Mouse (Mus musculus): ENCODE data around the gene Arl6ip4. TPM values are rescaled to one million over a fixed set of nuclear protein-coding genes. Genes with fewer than 3 reads are reported as not detected.

Gene Arl6ip4
- polyA plus RNA-seq, 1 experiment from 2014 or later = 106 TPM

DNA sequence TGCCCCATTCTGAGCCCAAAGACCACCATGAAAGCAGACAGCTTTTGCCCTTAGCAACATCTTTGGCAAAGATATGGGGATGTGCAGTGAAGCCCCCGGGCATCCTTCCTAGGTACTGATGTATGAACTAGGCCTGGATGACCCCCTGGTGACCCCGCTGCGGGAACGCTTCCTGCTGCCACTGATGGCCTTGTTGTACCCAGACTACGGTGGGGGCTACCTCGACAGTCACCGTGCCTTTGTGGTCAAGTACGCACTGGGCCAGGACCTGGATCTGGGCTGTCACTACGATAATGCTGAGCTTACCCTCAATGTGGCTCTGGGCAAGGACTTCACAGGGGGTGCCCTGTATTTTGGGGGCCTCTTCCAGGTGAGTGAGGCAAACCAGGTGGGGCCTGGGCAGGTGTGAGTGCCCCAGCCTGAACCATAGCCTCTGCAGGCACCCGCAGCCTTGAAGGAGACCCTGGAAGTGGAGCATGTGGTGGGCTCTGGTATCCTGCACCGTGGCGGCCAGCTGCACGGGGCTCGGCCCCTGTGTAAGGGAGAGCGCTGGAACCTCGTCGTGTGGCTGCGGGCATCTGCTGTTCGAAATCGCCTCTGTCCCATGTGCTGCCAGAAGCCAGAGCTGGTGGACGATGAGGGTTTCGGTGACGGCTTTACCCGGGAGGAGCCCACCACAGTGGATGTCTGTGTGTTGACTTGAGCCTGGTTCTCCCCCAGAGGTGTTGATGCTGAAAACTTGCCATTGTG lies 1.4 kb upstream of the Arl6ip4 start:
- Histone ChIP-seq H3K27me3 (no peaks in the 10 kb centered on the region), H3K27ac (no peak overlapping the region), H3K36me3 (peaks cover 29% of the 10 kb centered on the region), H3K9me3 (no peaks in the 10 kb centered on the region), H3K4me3 (no peak overlapping the region), H3K9ac (no peak overlapping the region), H3K4me1 (peaks cover 36% of the 10 kb centered on the region), H3K4me2 (replicated peaks) (no peak overlapping the region)
- no peak for ATAC-seq (ENCODE audit: low FRiP score, low read depth)
- 88% methylated on average over 24 of the region's 24 CpGs for WGBS

DNA sequence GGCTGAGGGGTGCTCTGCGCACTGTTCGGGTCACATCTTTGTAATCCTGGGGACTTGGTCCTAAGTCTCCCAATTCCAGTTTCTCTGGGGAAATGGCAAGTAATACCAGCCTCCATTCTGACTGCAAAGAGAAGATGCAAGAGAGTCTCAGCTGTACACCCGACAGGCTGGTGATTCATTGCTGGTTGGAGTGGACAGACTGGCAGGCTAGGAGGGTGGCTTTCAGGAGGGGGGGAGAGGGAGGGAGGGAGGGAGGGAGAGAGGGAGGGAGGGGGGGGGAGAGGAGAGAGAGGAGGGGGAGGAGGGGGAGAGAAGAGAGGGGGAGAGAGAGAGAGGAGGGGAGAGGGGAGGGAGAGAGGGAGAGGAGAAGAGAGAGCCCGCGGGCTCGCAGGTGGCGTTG lies 358 bp upstream of the Arl6ip4 start:
- 25% methylated on average over 7 of the region's 7 CpGs for WGBS
- H3K4me1 ChIP-seq = peaks cover 36% of the 10 kb centered on the region
- H3K27me3 ChIP-seq = no peaks in the 10 kb centered on the region
- ATAC-seq (ENCODE audit: low FRiP score, low read depth) = no peak
- peak overlapping the region; percentile 94 for H3K9ac ChIP-seq
- H3K9me3 ChIP-seq = no peaks in the 10 kb centered on the region
- peak overlapping the region; percentile 98 for H3K4me2 ChIP-seq (replicated peaks)
- H3K27ac ChIP-seq = no peak overlapping the region
- peaks cover 40% of the 10 kb centered on the region for H3K36me3 ChIP-seq
- H3K4me3 ChIP-seq = peak overlapping the region; percentile 91

DNA sequence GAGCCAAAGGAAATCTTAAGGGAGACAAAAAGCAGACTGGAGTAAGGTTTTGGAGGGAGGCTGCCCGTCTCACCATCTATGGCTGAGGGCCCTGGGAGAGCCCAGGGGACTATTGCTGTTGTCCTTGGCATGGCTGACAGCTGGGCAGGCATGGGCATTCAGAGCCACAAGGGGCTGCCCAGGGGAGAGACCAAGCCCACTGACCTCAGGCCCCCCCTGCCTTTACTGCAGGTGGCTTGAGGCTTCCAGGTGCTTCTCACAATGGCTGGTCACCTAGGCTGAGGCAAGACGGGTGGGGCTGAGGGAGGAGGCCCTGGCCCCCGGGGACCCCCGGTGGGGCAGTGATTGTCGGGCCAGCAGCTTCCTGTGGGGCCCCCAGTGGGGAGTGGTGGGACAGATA lies 3.3 kb downstream of the Arl6ip4 start:
- no peak overlapping the region for H3K27ac ChIP-seq
- H3K9me3 ChIP-seq = no peaks in the 10 kb centered on the region
- no peak overlapping the region for H3K4me2 ChIP-seq (replicated peaks)
- H3K4me3 ChIP-seq = no peak overlapping the region
- no peaks in the 10 kb centered on the region for H3K27me3 ChIP-seq
- 77% methylated on average over 5 of the region's 5 CpGs for WGBS
- no peak for ATAC-seq (ENCODE audit: low FRiP score, low read depth)
- H3K9ac ChIP-seq = no peak overlapping the region
- peaks cover 75% of the 10 kb centered on the region for H3K36me3 ChIP-seq
- peaks cover 19% of the 10 kb centered on the region for H3K4me1 ChIP-seq

DNA sequence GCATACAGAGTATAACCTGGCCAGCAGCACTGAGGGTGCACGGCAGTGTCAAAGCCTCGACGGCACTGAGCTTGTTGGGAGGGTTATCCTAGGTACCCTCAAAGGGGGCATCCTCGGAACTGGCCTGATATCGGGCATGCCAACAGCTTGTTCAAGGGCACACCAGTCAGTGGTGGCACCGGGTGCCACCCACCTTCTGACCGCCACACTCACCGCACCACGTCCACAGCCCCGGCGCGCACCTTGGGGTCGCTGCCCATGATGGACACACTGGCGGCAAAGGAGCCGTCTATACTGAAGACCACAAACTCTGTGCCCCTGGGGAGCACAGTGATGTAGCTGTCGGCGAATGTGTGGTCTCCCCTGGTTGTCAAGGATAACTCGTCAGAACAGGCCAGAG lies 6.5 kb downstream of the Arl6ip4 start:
- Histone ChIP-seq H3K4me1 (peaks cover 9% of the 10 kb centered on the region), H3K36me3 (peaks cover 95% of the 10 kb centered on the region), H3K4me2 (replicated peaks) (no peak overlapping the region), H3K4me3 (no peak overlapping the region), H3K27me3 (no peaks in the 10 kb centered on the region), H3K9ac (no peak overlapping the region), H3K9me3 (no peaks in the 10 kb centered on the region), H3K27ac (no peak overlapping the region)
- no peak for ATAC-seq (ENCODE audit: low FRiP score, low read depth)
- 88% methylated on average over 18 of the region's 18 CpGs for WGBS

DNA sequence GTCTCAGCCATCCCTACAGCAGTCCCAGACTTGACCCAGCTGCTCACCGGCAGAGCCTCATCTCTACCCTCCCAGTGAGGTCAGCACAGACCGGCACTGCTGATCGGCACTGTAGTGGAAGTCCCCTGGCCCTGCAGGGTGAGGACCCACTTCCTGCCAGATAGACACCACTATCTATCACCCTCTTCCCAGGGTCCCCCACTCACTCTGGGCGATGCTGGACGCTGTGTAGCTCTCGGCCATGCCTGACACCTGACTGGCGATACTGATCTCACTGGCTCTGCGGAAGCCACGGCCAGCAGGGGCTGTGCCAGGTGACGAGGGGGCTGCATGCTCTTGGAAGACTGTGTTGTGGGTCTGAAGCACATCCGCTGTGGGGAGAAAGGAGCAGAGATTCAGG lies 9.2 kb downstream of the Arl6ip4 start:
- 89% methylated on average over 11 of the region's 11 CpGs for WGBS
- H3K36me3 ChIP-seq = peaks cover 94% of the 10 kb centered on the region
- H3K27ac ChIP-seq = no peak overlapping the region
- H3K27me3 ChIP-seq = no peaks in the 10 kb centered on the region
- H3K4me2 ChIP-seq (replicated peaks) = no peak overlapping the region
- H3K4me3 ChIP-seq = no peak overlapping the region
- H3K9ac ChIP-seq = no peak overlapping the region
- no peaks in the 10 kb centered on the region for H3K4me1 ChIP-seq
- ATAC-seq (ENCODE audit: low FRiP score, low read depth) = no peak
- no peaks in the 10 kb centered on the region for H3K9me3 ChIP-seq

DNA sequence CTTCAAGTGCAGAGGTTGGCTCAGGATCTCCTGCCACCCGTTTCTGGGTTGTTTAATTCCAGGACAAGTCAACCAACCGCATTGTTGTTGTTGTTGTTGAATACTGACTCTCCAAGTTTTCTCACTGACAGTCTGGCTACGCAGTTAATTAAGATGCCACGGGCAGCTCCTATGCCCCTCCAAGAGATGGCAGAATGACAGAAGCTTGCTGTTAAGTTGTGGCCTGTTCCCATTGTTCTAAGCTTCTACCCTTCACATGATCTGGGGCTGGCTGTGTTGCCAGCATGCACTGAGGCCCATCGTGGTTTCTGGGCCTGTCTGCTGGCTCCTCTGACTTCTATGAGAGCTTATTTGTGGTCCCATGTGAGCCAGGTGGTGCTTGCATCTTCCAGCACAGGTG lies 18.4 kb downstream of the Arl6ip4 start:
- no peak for ATAC-seq (ENCODE audit: low FRiP score, low read depth)
- no peak overlapping the region for H3K4me2 ChIP-seq (replicated peaks)
- no peaks in the 10 kb centered on the region for H3K4me1 ChIP-seq

DNA sequence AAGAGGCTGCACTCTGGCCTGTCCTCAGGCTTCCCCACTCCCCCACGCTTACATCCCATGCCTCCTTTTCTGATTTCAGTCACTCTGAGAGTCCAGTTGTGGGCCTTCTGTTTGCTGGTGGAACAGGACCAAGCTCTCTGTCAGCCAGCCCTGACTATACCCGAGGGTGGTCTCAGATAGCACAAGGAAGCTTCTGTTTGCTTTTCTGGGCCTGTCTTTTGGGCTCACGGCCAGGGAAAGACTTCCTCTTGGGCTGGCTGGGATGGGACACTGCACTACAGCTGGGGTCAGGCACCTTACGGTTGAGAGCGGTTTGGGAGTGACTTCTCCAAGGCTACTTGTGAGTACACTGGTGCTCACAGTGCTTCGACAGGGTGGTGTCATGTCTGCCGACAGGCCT lies 22.2 kb downstream of the Arl6ip4 start:
- Histone ChIP-seq H3K9ac (no peak overlapping the region), H3K9me3 (no peaks in the 10 kb centered on the region), H3K4me3 (no peak overlapping the region), H3K27ac (no peak overlapping the region), H3K4me1 (no peaks in the 10 kb centered on the region), H3K36me3 (peaks cover 31% of the 10 kb centered on the region), H3K27me3 (no peaks in the 10 kb centered on the region), H3K4me2 (replicated peaks) (no peak overlapping the region)
- 76% methylated on average over 7 of the region's 7 CpGs for WGBS
- ATAC-seq (ENCODE audit: low FRiP score, low read depth) = no peak

More for the DNA sequence above, 18.4 kb downstream of the Arl6ip4 start:
- Histone ChIP-seq H3K27me3 (no peaks in the 10 kb centered on the region), H3K27ac (no peak overlapping the region), H3K9ac (no peak overlapping the region), H3K9me3 (no peaks in the 10 kb centered on the region), H3K4me3 (no peak overlapping the region), H3K36me3 (peaks cover 45% of the 10 kb centered on the region)
- 92% methylated on average over 5 of the region's 5 CpGs for WGBS

DNA sequence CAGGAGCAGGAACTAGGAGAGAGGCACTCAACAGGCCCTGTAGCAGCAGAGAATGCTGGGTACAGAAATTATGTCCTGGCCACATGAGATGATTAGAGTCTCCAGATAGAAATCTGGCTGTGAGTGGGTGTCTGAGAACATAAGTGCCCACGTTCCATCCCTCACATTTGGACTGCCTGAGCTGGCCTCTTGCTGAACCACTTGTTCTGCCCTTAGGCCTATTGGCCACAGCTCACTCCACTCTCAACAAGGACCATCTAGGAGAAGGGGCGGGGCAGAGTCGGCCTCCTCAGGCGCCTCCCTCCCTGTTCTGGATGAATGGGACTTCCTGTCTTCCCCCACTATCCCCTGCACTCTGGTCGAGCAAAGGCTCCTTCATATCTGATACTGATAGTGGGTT lies 33.1 kb downstream of the Arl6ip4 start:
- no peaks in the 10 kb centered on the region for H3K27me3 ChIP-seq
- H3K4me2 ChIP-seq (replicated peaks) = no peak overlapping the region
- H3K9me3 ChIP-seq = no peaks in the 10 kb centered on the region
- 66% methylated on average over 5 of the region's 5 CpGs for WGBS
- no peak overlapping the region for H3K9ac ChIP-seq
- no peak for ATAC-seq (ENCODE audit: low FRiP score, low read depth)
- no peak overlapping the region for H3K27ac ChIP-seq
- H3K4me3 ChIP-seq = no peak overlapping the region
- no peaks in the 10 kb centered on the region for H3K4me1 ChIP-seq
- H3K36me3 ChIP-seq = peaks cover 9% of the 10 kb centered on the region; the same call in 1 of the 2 replicates

DNA sequence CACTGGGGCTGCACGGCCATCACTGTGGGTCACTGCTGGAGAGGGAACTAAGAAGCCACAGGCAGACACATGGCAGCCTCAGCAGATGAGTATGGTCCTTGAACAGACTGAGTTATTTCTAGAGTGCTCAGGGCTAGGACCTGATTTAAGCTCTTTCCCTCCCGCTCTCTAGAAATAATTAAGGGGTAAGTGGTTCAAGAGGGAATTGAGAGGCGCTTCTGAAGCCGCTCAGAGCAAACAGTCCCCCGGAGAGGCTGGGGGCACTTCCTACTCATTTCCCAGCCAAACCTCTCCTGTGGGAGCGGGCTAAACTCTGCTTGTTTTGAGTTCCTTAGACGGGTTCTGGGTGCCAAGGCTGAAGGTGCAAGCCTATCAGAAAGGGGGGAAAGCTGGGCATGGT lies 35.0 kb downstream of the Arl6ip4 start:
- no peak overlapping the region for H3K9ac ChIP-seq
- H3K27me3 ChIP-seq = no peaks in the 10 kb centered on the region
- no peak overlapping the region for H3K4me2 ChIP-seq (replicated peaks)
- peaks cover 9% of the 10 kb centered on the region; the same call in 1 of the 2 replicates for H3K36me3 ChIP-seq
- H3K27ac ChIP-seq = no peak overlapping the region
- no peaks in the 10 kb centered on the region for H3K9me3 ChIP-seq
- no peak for ATAC-seq (ENCODE audit: low FRiP score, low read depth)
- 77% methylated on average over 7 of the region's 7 CpGs for WGBS
- no peak overlapping the region for H3K4me3 ChIP-seq
- no peaks in the 10 kb centered on the region for H3K4me1 ChIP-seq

DNA sequence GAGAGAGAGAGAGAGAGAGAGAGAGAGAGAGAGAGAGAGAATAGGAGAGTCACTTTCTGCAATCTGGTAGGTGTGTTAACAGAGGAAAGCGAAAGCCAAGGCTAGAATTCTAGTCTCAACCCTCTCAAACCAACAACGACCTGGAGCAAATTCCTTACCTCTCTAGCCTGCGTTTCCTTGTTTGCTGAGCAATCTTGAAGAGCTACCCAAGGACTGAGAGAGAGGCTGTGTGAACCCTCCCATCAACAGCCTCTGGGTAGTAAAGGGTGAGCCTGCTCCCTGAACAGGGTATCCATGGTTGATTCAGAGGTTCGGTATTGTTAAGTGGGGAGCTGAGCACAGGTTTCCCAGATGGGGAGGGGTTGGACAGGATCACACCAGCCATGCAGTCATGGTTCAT lies 36.8 kb downstream of the Arl6ip4 start:
- WGBS = 87% methylated on average over 4 of the region's 4 CpGs
- ATAC-seq (ENCODE audit: low FRiP score, low read depth) = no peak
- H3K9me3 ChIP-seq = no peaks in the 10 kb centered on the region
- no peak overlapping the region for H3K27ac ChIP-seq
- H3K4me2 ChIP-seq (replicated peaks) = no peak overlapping the region
- H3K4me3 ChIP-seq = no peak overlapping the region
- no peaks in the 10 kb centered on the region for H3K27me3 ChIP-seq
- H3K9ac ChIP-seq = no peak overlapping the region
- H3K4me1 ChIP-seq = no peaks in the 10 kb centered on the region
- H3K36me3 ChIP-seq = peaks cover 9% of the 10 kb centered on the region; the same call in 1 of the 2 replicates

DNA sequence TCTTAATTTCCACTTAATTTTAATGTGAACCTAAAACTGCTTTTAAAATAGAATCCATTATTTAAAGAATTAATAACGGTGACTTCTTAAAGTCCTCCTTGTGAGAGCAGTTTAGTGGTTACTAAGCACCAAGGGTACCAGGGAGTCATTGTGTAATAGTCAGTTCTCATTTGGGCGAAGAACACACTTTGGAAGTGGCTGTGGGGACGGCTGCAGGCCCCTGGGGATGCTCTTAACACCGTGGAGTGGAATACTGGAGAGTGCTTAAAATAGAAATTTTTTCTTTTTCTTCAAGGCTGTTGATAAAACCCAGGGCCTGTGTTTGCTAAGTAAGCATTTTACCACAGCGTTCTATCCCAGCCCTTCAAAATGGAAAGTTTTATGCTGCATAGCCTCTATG lies 40.1 kb downstream of the Arl6ip4 start:
- WGBS = 78% methylated on average over 5 of the region's 5 CpGs
- Histone ChIP-seq H3K27ac (no peak overlapping the region), H3K4me2 (replicated peaks) (no peak overlapping the region), H3K4me1 (peaks cover 10% of the 10 kb centered on the region), H3K9me3 (no peaks in the 10 kb centered on the region), H3K36me3 (peaks cover 9% of the 10 kb centered on the region; the same call in 1 of the 2 replicates), H3K4me3 (no peak overlapping the region), H3K9ac (no peak overlapping the region), H3K27me3 (no peaks in the 10 kb centered on the region)
- no peak for ATAC-seq (ENCODE audit: low FRiP score, low read depth)

DNA sequence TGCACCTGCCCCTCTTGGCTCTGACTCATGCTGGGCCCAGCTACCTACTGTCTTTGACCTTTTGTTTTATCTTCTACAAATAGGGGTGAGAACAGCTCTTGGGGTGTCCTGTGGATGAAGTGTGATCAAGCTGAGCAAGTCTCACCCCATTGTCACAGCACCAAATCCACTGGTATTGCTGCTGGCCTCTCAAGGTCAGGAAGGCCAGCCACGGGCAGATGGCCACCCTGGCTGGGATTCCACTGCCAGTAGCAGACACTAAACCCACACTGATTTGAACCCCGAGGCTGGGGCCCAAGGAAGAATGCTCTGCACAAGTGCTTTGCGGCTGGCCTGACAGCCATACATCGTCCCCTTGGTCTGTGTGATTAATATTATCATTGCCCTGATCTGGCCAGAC lies 42.4 kb downstream of the Arl6ip4 start:
- Histone ChIP-seq H3K4me3 (no peak overlapping the region), H3K9me3 (no peaks in the 10 kb centered on the region), H3K27me3 (no peaks in the 10 kb centered on the region), H3K4me2 (replicated peaks) (no peak overlapping the region), H3K27ac (no peak overlapping the region), H3K9ac (no peak overlapping the region), H3K36me3 (no peaks in the 10 kb centered on the region), H3K4me1 (peaks cover 25% of the 10 kb centered on the region)
- no peak for ATAC-seq (ENCODE audit: low FRiP score, low read depth)
- 49% methylated on average over 4 of the region's 4 CpGs for WGBS

DNA sequence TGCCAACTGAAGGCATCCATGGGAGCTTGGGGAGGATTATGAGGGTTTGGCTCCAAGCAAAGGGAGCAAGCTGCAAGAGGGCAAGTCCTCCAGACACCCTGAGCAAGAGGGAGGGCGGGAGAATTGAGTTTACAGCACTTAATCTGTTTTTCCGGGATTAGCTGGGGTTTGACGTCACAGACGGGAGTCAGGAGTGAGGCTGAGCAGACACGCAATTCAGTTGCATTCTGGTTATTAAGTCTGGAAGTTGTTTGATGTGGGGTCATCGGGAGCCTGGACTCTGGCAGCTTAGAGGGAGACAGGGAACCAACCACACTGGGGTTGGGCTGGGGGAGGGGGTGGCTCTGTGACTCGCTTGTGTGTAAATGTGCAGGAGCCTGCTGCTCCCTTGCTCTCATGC lies 43.6 kb downstream of the Arl6ip4 start:
- Histone ChIP-seq H3K9me3 (no peaks in the 10 kb centered on the region), H3K4me2 (replicated peaks) (no peak overlapping the region)
- WGBS = 18% methylated on average over 7 of the region's 7 CpGs

More for the DNA sequence above, 43.6 kb downstream of the Arl6ip4 start:
- Histone ChIP-seq H3K27ac (no peak overlapping the region), H3K4me1 (peaks cover 36% of the 10 kb centered on the region), H3K4me3 (no peak overlapping the region), H3K36me3 (no peaks in the 10 kb centered on the region), H3K27me3 (no peaks in the 10 kb centered on the region), H3K9ac (peak overlapping the region; percentile 48; the same call in 1 of the 2 replicates)
- ATAC-seq (ENCODE audit: low FRiP score, low read depth) = no peak
